Mouse (Mus musculus) yolk sac, embryonic 10.5 days (tissue): Measurements from ENCODE around the gene Taok3.

Experiments
- DNase-seq: peaks from one replicate; pipeline ENCODE4 v3.0.0-alpha.2; 2017; ENCODE audit warnings: low spot score

Gene Taok3

DNA sequence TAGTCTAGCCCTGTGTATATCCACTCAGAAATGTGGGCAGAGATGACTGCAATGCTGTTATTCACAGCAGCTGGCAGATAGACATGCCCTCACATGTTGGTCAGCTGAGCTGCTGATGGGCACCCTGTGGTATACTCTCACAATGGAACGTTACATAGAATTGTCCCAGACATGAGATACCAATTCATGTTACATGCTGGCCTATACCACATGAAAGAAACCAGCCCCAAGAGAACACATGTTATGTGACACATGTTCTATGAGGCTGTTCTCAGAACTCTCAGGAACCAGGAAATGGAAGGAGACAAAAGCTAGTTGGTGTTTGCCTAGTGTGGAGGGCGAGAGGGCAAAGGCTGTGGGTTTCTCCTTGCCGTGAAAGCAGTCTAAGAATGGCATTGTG, 62.5 kb downstream of the Taok3 start:
- DNase-seq = no peak

GRCm38 (mm10) chr5:117184832-117185231, 64.9 kb downstream of the Taok3 start:
- no peak for DNase-seq

DNA sequence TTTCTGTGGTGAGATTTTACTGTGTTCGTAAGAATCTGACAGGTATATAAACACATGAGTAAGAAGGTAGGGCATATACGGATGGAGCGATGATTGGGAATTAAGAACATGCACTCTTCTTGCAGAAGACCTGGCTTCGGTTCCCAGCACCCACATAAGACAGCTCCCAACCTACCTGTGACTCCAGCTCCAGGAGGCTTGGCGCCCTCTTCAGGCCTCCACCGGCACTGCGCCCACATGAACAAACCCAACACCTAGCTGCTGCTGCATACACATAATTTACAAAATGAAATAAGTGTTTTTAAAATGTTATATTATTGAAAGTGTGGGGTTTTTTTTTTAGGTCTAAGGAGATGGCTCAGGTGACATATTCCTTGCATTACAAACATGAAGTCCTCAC, 65.7 kb downstream of the Taok3 start:
- DNase-seq = no peak

- DNase-seq = peak; percentile 19
Measured at GRCm38 (mm10) chr5:117192061-117192460, 72.1 kb downstream of the Taok3 start.

DNA sequence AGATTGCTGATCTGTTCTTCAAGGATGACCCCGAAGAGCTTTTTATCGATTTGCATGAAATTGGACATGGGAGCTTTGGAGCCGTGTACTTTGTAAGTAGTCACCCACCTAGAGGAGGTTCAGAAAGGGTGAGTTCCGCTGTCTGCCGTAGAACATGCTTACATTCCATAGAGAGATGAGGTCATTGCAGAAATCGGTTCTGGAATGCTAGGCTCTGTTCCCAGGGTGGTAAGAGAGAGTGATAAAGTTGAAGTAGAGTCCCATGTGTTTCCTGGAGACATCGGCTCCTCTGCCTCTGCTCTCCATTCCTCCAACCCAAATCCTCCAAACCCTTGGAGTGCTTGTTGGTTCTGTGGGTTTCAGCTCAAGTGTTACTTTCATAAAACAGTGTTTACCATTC, 73.8 kb downstream of the Taok3 start:
- no peak for DNase-seq

GRCm38 (mm10) chr5:117194672-117195071, 74.7 kb downstream of the Taok3 start:
- DNase-seq = no peak

- DNase-seq = no peak
Measured at GRCm38 (mm10) chr5:117196551-117196950, 76.6 kb downstream of the Taok3 start.

DNA sequence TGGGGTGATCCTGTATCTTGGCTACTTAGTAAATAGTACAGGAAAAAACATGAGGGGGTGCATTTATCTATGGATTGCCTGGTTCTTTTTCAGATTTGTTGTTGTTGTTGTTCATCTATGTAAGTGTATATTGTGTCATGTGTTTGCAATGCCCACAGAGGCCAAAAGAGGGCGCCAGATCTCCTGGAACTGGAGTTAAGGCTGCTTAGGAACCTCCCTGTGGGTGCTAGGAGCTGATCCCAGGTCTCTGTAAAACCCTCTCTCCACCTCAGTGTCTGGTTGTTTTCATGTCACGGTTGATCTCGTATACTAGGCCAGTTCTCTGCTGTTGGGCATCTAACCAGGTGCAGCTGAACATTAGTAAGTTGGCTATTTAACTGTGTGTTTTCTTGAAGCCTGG, 78.5 kb downstream of the Taok3 start:
- no peak for DNase-seq

DNA sequence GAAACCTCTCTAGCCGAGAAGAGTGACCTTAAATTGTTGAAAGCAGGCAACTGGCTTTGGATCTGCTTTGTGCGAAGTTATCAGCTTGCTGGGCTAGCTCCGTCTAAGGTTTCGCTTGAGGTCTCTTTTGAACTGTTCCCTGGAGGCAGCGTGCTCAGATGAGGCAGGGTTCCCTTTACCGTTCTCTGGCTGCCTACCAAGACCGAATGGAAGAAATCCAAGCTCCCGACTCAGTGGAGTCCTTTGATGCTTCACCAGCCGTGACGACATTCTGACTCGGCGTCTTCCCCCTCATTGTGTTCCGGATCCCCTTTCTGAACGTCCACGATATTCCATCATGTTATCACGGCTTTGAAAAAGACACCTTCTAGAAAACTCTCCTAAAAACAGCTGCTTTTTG, 87.4 kb downstream of the Taok3 start:
- no peak for DNase-seq

DNA sequence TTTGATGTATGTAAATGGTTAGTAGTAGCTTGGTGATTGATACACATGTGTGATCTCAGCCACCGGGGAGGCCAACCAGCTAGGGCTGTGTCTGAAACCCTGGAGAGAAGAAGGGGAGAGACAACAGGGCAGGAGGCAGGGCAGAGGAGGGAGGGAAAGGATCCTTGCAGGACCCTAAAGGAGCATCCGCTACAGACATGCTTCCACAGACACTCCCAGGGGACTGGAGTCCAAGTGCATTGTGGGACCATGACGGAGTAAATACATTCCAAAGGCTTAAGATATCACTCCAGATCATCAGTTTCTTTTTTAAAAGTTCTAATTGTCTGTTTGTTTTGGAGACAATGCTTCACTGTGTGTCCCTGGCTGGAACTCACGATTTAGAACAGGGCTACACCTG, 94.1 kb downstream of the Taok3 start:
- DNase-seq = no peak

DNA sequence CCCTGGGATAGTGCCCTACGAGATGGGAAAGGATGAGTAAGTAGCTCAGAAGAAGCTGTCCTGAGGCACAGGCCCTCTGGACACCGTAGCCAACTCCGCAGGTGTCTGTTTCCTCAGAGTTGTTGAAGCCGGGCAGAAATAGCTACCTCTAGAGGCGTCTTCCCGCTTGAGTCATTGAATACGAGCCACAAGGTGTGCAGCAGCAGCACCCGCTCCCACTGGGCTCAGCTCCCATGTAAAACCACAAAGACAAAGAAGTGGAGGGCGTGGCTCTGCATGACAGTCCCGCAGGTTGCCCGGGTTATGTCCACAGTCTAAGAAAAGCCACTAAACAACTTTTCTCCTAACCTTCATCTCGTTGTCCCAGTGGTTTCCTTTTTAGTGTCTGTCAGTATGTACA, 111.1 kb downstream of the Taok3 start:
- DNase-seq = no peak

GRCm38 (mm10) chr5:117236540-117236939, 116.6 kb downstream of the Taok3 start:
- DNase-seq = no peak

DNA sequence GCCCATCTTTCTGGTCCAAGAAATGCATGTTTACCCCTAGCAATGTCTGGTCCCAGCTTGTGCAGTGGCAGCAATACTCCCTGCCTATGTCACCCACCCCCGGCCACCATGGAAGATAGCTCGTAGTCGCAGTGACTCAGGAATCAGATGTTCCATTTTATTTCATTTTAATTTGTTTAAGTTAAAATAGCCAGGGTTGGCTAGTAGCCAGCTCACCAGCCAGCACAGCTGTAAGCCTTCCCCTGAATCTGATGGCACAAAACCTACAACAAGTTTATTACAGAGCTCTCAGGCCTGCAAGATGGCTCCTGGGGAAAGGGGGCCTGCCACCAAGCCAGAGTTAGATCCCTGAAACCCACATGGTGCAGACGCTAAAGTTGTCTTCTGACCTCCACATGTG, 119.2 kb downstream of the Taok3 start:
- no peak for DNase-seq

- DNase-seq = no peak
Measured at GRCm38 (mm10) chr5:117240321-117240731, 120.4 kb downstream of the Taok3 start.

- DNase-seq = no peak
Measured at GRCm38 (mm10) chr5:117240761-117241322, 120.9 kb downstream of the Taok3 start.

DNA sequence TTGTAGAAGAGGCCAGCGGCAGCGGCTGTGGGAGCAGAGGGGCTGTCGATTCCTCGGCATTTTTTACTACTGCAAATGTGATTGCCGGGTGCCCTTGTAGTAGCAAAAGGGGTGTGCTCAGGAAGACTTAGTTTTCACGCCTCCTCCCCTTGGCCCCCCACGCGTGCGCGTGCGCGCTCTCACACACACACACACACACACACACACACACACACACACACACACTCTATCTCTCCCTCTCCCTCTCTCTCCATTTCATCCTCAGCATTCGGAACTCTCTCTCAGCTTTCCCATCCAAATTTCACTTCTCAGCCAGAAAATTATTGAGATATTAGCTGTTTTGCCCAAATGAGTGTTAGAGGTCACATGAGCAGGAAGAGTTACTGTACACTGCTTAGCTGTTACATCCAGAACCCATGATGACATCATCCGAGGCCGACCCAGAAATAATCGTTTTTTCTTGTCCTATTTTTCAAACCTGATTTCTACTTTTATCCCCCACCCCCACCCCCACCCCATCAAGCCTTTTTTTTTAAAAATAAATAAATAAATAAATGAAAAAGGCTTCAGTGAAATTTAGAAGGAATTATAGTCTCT, 122.1 kb downstream of the Taok3 start:
- no peak for DNase-seq

DNA sequence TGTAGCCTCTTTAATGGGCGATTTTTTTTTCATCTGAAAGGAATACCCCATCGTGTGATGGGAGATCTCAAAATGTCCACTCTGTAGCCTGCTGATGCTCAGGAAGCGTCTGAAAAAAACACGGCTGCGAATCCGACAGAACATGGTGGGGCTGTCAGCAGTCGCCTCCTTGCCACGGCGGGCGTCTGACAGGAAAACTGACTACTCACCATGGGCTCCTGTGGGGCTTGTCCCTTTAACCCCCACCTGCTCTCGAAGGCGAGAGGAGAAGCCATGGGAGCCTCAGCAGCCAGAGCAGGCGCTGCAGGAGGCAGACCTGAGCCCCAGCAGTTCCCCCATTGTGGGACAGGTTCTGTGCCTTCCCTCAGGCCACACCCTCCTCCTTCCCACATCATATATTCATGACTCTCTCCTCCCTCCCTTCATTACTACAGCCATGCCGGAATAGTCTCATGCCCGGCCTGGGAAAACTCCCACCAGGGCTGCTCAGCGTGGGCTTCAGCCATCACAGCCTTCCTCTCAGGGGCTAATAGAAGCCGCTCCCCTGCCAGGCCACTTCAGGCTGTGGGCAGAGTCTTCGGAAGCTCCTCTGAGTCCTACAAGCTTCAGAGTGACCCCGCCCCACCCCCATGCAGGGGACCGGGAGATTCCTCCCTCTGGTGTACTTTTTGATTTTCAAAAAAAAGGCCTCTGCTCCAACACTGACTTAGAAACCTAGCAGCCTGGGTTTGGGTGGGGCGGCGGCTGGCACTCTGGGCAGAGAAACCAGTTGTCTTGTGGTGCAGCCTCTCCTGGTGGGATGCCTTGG, 122.9 kb downstream of the Taok3 start:
- DNase-seq = no peak

- DNase-seq = no peak
Measured at GRCm38 (mm10) chr5:117245170-117245569, 125.2 kb downstream of the Taok3 start.

DNA sequence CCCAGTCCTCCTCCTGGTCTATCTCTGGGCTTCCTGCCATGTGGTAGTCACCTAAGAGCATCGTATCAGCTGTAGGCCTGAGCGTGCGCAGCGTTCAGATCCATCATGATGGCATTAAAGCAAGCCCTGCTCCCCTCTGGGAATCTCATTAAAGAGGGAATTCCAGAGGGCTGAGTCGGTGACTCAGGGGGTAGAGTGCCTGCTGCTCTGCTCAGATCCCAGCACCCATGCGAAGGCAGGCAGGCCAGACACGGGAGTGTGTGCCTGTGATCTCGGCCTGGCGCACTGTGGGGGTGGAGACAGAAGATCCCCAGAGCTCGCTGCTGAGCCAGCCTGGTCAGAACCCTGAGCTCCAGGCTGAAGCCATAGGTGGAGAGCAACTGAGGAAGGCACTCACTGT, 128.4 kb downstream of the Taok3 start:
- DNase-seq = peak; percentile 45

DNA sequence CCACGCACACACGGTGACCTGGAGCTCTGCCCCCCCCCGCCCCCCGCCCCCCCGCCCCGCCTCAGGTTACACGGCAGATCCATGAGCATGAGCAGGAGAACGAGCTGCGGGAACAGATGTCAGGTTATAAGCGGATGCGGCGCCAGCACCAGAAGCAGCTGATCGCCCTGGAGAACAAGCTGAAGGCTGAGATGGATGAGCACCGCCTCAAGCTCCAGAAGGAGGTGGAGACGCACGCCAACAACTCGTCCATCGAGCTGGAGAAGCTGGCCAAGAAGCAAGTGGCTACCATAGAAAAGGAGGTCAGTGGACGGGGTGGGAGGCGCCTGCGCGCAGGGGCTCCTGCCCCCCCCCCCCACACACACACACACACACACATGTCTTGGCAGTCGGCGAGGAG, 130.9 kb downstream of the Taok3 start:
- no peak for DNase-seq

- DNase-seq = no peak
Measured at GRCm38 (mm10) chr5:117251763-117252162, 131.8 kb downstream of the Taok3 start.

DNA sequence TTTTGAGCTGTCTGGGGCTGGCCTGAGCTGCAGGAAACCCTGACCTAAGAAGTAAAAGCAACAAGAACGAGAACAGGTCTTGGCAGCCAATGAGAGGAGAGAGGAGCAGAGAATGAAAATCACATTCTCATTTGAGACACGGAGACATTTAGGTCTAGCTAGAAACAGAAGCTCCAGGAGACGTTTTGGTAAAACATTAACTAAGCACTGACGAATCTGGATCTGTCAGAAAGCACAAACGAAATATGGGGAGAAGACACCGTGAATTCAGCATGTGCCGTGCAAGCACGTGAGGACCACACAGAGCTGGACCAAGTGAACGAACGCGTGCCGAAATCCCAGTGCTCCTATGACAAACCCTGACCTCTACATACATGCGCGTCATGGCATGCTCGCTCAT, 138.3 kb downstream of the Taok3 start:
- no peak for DNase-seq

- no peak for DNase-seq
Measured at GRCm38 (mm10) chr5:117263566-117263965, 143.6 kb downstream of the Taok3 start.

DNA sequence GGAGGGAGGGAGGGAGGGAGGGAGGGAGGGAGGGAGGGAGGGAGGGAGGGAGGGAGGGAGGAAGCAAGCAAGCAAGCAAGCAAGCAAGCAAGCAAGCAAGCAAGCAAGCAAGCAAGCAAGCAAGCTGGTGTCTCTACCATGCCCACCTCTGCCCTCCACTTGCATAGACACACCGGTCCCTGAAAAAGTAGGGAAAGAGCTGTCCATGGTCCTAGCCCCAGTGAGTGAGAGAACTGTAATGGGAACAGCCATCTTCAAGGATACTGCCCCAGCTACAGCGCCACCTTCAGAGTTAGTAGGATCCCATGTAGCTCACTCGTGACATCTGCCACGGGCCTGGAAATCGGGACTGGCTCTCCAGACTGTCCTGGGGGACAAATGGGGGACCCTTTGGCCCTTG, 144.8 kb downstream of the Taok3 start:
- no peak for DNase-seq
